7 mouse cellular contexts compared by ENCODE assay signal in genomic region chr17:33779967-33780295, GRCm38 (mm10). TPM values are rescaled to one million over a fixed set of nuclear protein-coding genes. Genes with fewer than 3 reads are reported as not detected.
DNase-seq lines count a peak whose midpoint lies in the region; ATAC-seq and TF ChIP-seq lines count a peak whose summit lies in the region.

No protein-coding gene starts in this region.

- H3K36me3 ChIP-seq in embryonic facial prominence, embryonic 15.5 days = peaks cover 20% of the 10 kb centered on the region
- no peaks in the 10 kb centered on the region for H3K36me3 ChIP-seq in hindbrain, postnatal 0 days (ENCODE audit: insufficient read depth, low read length)
- no peaks in the 10 kb centered on the region for H3K36me3 ChIP-seq in neural tube, embryonic 14.5 days (ENCODE audit: control insufficient read depth, insufficient read depth, low read length)

- H3K27ac ChIP-seq in left cerebral cortex, adult 2 months = peak overlapping the region; percentile 49
- peak overlapping the region; percentile 93 for H3K27ac ChIP-seq in embryonic facial prominence, embryonic 15.5 days (replicated peaks)
- H3K27ac ChIP-seq in hindbrain, postnatal 0 days = peak overlapping the region; percentile 75
- peak overlapping the region; percentile 62; the same call in 1 of the 2 replicates for H3K27ac ChIP-seq in neural tube, embryonic 14.5 days (ENCODE audit: low read depth, low read length)

- no peak for ATAC-seq in embryonic facial prominence, embryonic 15.5 days (ENCODE audit: insufficient number of reproducible peaks, low FRiP score, low TSS enrichment, low read depth)
- ATAC-seq in hindbrain, postnatal 0 days = no peak
- no peak for ATAC-seq in neural tube, embryonic 14.5 days (ENCODE audit: low read depth)

- H3K27me3 ChIP-seq in embryonic facial prominence, embryonic 15.5 days = no peaks in the 10 kb centered on the region
- H3K27me3 ChIP-seq in hindbrain, postnatal 0 days (ENCODE audit: insufficient read depth, low read length) = no peaks in the 10 kb centered on the region
- H3K27me3 ChIP-seq in neural tube, embryonic 14.5 days (ENCODE audit: control insufficient read depth, insufficient read depth, low read length) = no peaks in the 10 kb centered on the region

- H3K4me1 ChIP-seq in embryonic facial prominence, embryonic 15.5 days = peaks cover 57% of the 10 kb centered on the region
- H3K4me1 ChIP-seq in hindbrain, postnatal 0 days (ENCODE audit: insufficient read depth, low read length) = peaks cover 29% of the 10 kb centered on the region
- H3K4me1 ChIP-seq in neural tube, embryonic 14.5 days (ENCODE audit: control insufficient read depth, insufficient read depth, low read length) = no peaks in the 10 kb centered on the region

- H3K4me2 ChIP-seq in embryonic facial prominence, embryonic 15.5 days (replicated peaks) = peak overlapping the region; percentile 77
- peak overlapping the region; percentile 86 for H3K4me2 ChIP-seq in hindbrain, postnatal 0 days (ENCODE audit: low read depth, low read length)
- H3K4me2 ChIP-seq in neural tube, embryonic 14.5 days (ENCODE audit: low read depth, low read length) = peak overlapping the region; percentile 32; the same call in 1 of the 2 replicates

- H3K9me3 ChIP-seq in embryonic facial prominence, embryonic 15.5 days (replicated peaks) = no peaks in the 10 kb centered on the region
- no peaks in the 10 kb centered on the region for H3K9me3 ChIP-seq in hindbrain, postnatal 0 days (ENCODE audit: low read length)
- H3K9me3 ChIP-seq in neural tube, embryonic 14.5 days (ENCODE audit: control insufficient read depth, low read length) = no peaks in the 10 kb centered on the region

- no peak for TF ChIP-seq CTCF in left cerebral cortex, adult 2 months (IDR thresholded peaks at IDR 0.05)
- no peak for TF ChIP-seq CTCF in hindbrain, postnatal 0 days (IDR thresholded peaks at IDR 0.05; ENCODE audit: low read depth)

- H3K4me3 ChIP-seq in left cerebral cortex, adult 2 months = no peak overlapping the region
- H3K4me3 ChIP-seq in embryonic facial prominence, embryonic 15.5 days (replicated peaks) = peak overlapping the region; percentile 48
- H3K4me3 ChIP-seq in hindbrain, postnatal 0 days (ENCODE audit: low read length) = peak overlapping the region; percentile 46
- peak overlapping the region; percentile 37; the same call in 1 of the 2 replicates for H3K4me3 ChIP-seq in neural tube, embryonic 14.5 days (ENCODE audit: low read depth, low read length)

- 48% methylated on average over 5 of the region's 5 CpGs for WGBS in embryonic facial prominence, embryonic 15.5 days
- 82% methylated on average over 5 of the region's 5 CpGs for WGBS in hindbrain, postnatal 0 days
- 91% methylated on average over 5 of the region's 5 CpGs for WGBS in neural tube, embryonic 14.5 days

- no peak for DNase-seq in left cerebral cortex, adult 2 months (ENCODE audit: extremely low spot score in 1 of 2, low spot score in 2 of 2)
- no peak for DNase-seq in left cerebral cortex, adult 11 months (ENCODE audit: low spot score)
- no peak for DNase-seq in hindbrain, postnatal 0 days (ENCODE audit: low spot score)
- no peak for DNase-seq in frontal cortex, postnatal 36 days (ENCODE audit: low spot score in 2 of 2)
- DNase-seq in spleen, adult 18-20 months = no peak

- no peak overlapping the region for H3K9ac ChIP-seq in embryonic facial prominence, embryonic 15.5 days
- H3K9ac ChIP-seq in hindbrain, postnatal 0 days (replicated peaks; ENCODE audit: low read length) = 0 out of 2 replicates have a peak overlapping the region, but pooled peaks have one; percentile 28
- H3K9ac ChIP-seq in neural tube, embryonic 14.5 days (replicated peaks; ENCODE audit: low read depth, low read length) = no peak overlapping the region

- intact Hi-C loops in left cerebral cortex, adult 2 months (cut with DNase I) = no loop called here

RNA-seq across cellular contexts. Expression of gene Angptl4, which starts 1.7 kb away (rescaled TPM):
- 1 to 10 TPM; 3.4 to 4.3 TPM for total RNA-seq in left cerebral cortex, adult 2 months (2021)
- polyA plus RNA-seq in embryonic facial prominence, embryonic 15.5 days (2015; fragmentation: Nextera tagmentation; extraction: Ambion mirVana) = 58.8 and 67.2 TPM in 2 replicates
- 24.0 and 24.7 TPM in 2 replicates for total RNA-seq in hindbrain, postnatal 0 days (2014; rRNA removed)
- polyA plus RNA-seq in hindbrain, postnatal 0 days (2015; fragmentation: Nextera tagmentation; extraction: Ambion mirVana) = 31.9 and 37.5 TPM in 2 replicates
- 9.7 and 20.6 TPM in 2 replicates for polyA plus RNA-seq in neural tube, embryonic 14.5 days (2014; fragmentation: Nextera tagmentation; extraction: Ambion mirVana)

RNA-seq across cellular contexts. Expression of gene Rab11b, which starts 19.6 kb away (rescaled TPM):
- 100 to 1,000 TPM; 345 to 358 TPM for total RNA-seq in left cerebral cortex, adult 2 months (2021)
- 269 and 325 TPM in 2 replicates for polyA plus RNA-seq in embryonic facial prominence, embryonic 15.5 days (2015; fragmentation: Nextera tagmentation; extraction: Ambion mirVana)
- 123 and 163 TPM in 2 replicates for total RNA-seq in hindbrain, postnatal 0 days (2014; rRNA removed)
- polyA plus RNA-seq in hindbrain, postnatal 0 days (2015; fragmentation: Nextera tagmentation; extraction: Ambion mirVana) = 546 and 583 TPM in 2 replicates
- 449 and 532 TPM in 2 replicates for polyA plus RNA-seq in neural tube, embryonic 14.5 days (2014; fragmentation: Nextera tagmentation; extraction: Ambion mirVana)

RNA-seq across cellular contexts. Expression of gene Kank3, which starts 30.4 kb away (rescaled TPM):
- 10 to 100 TPM; 32.3 to 38.7 TPM for total RNA-seq in left cerebral cortex, adult 2 months (2021)
- 45.3 and 45.8 TPM in 2 replicates for polyA plus RNA-seq in embryonic facial prominence, embryonic 15.5 days (2015; fragmentation: Nextera tagmentation; extraction: Ambion mirVana)
- 33.5 and 57.2 TPM in 2 replicates for total RNA-seq in hindbrain, postnatal 0 days (2014; rRNA removed)
- 44.1 and 47.9 TPM in 2 replicates for polyA plus RNA-seq in hindbrain, postnatal 0 days (2015; fragmentation: Nextera tagmentation; extraction: Ambion mirVana)
- polyA plus RNA-seq in neural tube, embryonic 14.5 days (2014; fragmentation: Nextera tagmentation; extraction: Ambion mirVana) = 40.1 and 42.1 TPM in 2 replicates

RNA-seq across cellular contexts. Expression of gene Rps28, which starts 44.4 kb away (rescaled TPM):
- total RNA-seq in left cerebral cortex, adult 2 months (2021) = 100 to 1,000 TPM; 600 to 661 TPM
- polyA plus RNA-seq in embryonic facial prominence, embryonic 15.5 days (2015; fragmentation: Nextera tagmentation; extraction: Ambion mirVana) = 998 and 1,000 TPM in 2 replicates
- 117 and 293 TPM in 2 replicates for total RNA-seq in hindbrain, postnatal 0 days (2014; rRNA removed)
- 609 and 617 TPM in 2 replicates for polyA plus RNA-seq in hindbrain, postnatal 0 days (2015; fragmentation: Nextera tagmentation; extraction: Ambion mirVana)
- polyA plus RNA-seq in neural tube, embryonic 14.5 days (2014; fragmentation: Nextera tagmentation; extraction: Ambion mirVana) = 550 and 584 TPM in 2 replicates

RNA-seq across cellular contexts. Expression of gene Ndufa7, which starts 44.4 kb away (rescaled TPM):
- total RNA-seq in left cerebral cortex, adult 2 months (2021) = 100 to 1,000 TPM; 190 to 211 TPM
- polyA plus RNA-seq in embryonic facial prominence, embryonic 15.5 days (2015; fragmentation: Nextera tagmentation; extraction: Ambion mirVana) = 432 and 453 TPM in 2 replicates
- 289 and 356 TPM in 2 replicates for total RNA-seq in hindbrain, postnatal 0 days (2014; rRNA removed)
- 562 and 577 TPM in 2 replicates for polyA plus RNA-seq in hindbrain, postnatal 0 days (2015; fragmentation: Nextera tagmentation; extraction: Ambion mirVana)
- 529 and 591 TPM in 2 replicates for polyA plus RNA-seq in neural tube, embryonic 14.5 days (2014; fragmentation: Nextera tagmentation; extraction: Ambion mirVana)

Comparison
In these comparisons a context has a peak if more than half of its experiments do, and no peak if none do; other contexts are left out.
1. H3K4me2 ChIP-seq: peak in every context shown above with its lines; median percentile 86 in hindbrain, postnatal 0 days; 77 in embryonic facial prominence, embryonic 15.5 days; 32 in neural tube, embryonic 14.5 days.